Mouse (Mus musculus): ENCODE measurements around the gene Arhgap5. TPM values are rescaled to one million over a fixed set of nuclear protein-coding genes. Genes with fewer than 3 reads are reported as not detected.

Arhgap5 gene
- polyA plus RNA-seq (2016; fragmentation: Nextera tagmentation; extraction: Ambion mirVana) = 29.4 and 40.0 TPM in 2 replicates

DNA sequence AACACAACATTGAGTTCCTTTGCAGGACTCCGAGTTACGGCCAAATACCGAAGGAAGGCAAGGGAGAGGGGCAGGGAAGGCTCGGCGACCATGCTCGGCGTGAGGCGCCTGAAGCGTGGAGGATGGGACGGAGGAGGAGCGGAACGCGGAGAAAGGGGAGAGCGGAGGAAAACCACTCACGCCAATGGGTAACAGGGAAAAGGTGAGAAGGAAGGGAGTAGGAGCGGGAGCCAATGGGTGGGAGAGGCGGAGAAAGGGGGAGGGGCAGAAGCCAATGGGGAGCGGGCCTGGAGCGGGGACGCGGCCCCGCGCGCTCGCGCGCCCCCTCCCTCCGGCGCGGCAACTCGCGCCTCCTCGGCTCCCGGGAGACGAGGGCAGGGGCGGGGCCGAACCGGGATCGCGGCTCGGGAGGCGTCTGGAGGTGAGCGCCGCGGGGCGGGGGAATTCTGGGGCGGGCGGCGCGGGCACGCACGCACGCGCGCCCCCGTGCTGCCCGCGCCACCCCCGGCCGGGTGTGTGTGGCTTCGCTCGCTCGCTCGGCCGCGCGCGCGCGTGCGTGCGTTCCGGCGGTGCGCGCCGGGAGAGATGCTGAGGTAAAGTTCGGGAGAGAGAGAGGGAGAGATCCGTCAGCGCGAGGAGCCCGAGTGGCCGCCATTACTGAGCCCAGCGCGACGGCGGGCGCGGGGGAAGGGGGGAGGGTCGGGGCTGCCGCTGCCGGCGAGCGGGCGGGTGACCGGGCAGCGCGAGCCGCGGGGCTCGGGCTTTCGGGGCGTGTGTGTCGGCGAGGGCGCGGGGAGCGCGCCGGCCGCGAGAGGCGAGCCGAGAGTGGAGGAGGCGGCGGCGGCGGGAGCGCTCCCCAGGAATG, at the start of gene Arhgap5:
Gene Arhgap5, plus strand, starts transcription at position 517 of the 865 bp plus-strand sequence.
- Histone ChIP-seq H3K36me3 (peaks cover 7% of the 10 kb centered on the region; the same call in 1 of the 2 replicates), H3K27ac (peak within 1 kb of the TSS; percentile 99), H3K9me3 (no peaks in the 10 kb centered on the region), H3K4me3 (peak within 1 kb of the TSS; percentile 96), H3K27me3 (ENCODE audit: insufficient read depth, poor library complexity, severe bottlenecking) (no peaks in the 10 kb centered on the region), H3K4me1 (replicated peaks) (peaks cover 27% of the 10 kb centered on the region)
- DNase-seq (ENCODE audit: low spot score) = peak; percentile 96
- under 1% methylated on average over 118 of the region's 119 CpGs for WGBS

DNA sequence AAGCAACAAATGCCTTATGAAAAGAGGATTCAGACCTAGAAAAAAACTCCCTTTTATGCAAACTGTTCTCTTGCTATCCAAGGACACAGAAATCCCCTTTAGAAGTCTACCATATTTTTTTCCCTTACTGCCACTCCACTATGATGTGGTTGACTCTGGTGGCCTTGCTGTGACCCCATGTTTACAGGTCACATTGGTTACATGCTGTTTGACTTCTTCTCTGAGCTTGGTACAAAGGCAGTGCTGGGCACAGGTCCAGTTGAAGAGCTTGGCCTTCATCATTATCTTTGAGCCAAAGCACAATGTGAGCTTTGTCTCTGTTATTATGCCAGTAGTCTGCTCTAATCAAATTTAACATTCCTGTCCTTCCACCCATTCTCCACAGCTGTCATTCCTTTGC, 39.2 kb upstream of the Arhgap5 start:
- Histone ChIP-seq H3K4me1 (replicated peaks) (no peaks in the 10 kb centered on the region), H3K9me3 (no peaks in the 10 kb centered on the region), H3K27ac (no peak overlapping the region), H3K36me3 (no peaks in the 10 kb centered on the region), H3K27me3 (ENCODE audit: insufficient read depth, poor library complexity, severe bottlenecking) (no peaks in the 10 kb centered on the region), H3K4me3 (no peak overlapping the region)
- no peak for DNase-seq (ENCODE audit: low spot score)

DNA sequence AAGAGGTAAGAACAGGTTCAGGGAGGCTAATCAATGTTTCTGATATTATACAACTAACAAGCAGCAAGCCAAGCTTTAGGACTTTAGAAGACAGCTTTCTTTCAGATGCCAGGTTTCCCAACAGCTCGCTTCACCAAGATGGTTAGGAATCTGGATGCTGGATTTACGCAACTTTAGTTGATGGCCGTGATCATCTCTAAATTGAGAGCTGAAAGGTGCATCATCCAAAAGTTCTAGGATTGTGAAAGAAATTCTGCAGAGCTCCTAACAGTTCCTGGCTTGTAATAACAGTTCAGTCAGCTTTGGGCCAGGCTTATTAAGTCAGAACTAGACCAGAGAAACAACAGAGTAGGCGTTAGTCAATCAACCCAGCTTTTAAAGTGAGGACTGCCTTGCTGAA, 32.2 kb upstream of the Arhgap5 start:
- no peaks in the 10 kb centered on the region for H3K27me3 ChIP-seq (ENCODE audit: insufficient read depth, poor library complexity, severe bottlenecking)
- H3K4me3 ChIP-seq = no peak overlapping the region
- peaks cover 20% of the 10 kb centered on the region for H3K4me1 ChIP-seq (replicated peaks)
- DNase-seq (ENCODE audit: low spot score) = no peak
- 80% methylated on average over 4 of the region's 4 CpGs for WGBS
- H3K27ac ChIP-seq = no peak overlapping the region
- H3K36me3 ChIP-seq = no peaks in the 10 kb centered on the region
- H3K9me3 ChIP-seq = no peaks in the 10 kb centered on the region

DNA sequence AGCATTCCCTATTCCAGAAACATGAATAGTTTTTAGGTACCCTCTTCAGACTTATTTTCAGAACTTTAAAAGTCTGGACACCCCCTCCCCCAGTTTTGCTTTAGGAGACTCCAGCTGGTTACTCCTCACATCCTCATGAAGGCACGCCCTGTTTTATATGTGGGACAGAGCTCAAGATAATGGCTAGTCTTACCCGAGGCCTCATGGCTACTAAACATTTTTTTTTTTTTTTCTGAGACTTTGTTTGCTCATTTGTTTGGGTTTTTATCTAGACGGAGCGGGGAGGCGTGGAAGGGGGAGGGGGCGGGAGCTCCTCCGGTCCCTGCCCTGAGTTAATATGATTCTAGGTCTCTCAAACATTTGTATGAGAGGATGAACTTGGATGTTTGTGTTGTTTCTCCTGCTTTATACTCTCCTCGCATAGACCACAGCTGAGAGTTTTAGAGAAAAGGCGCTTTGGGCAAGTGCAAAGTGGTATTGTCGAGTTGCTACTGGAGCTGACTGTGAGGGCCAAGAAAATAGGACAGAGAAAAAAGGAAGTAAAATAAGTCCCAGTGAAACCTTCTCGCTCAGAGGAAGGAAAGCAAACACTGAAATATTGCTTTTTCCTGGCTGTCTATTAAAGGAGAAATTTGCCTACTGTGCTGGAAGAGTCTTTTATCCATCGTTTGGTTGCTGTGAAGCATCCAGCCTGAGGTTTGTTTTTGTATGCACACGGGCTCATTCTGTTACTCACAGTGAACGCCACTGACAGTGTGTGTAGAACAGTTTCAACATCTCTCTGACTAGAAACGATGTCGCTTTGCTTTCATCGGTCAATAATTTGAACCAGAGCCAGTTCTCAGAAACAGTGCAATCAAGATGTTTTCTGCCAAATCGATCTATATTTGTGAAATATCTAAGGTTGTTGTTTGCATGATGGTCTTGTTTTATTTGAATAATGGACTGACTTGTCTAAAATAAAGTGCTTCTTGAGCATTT, 29.5 kb upstream of the Arhgap5 start:
- Histone ChIP-seq H3K9me3 (no peaks in the 10 kb centered on the region), H3K4me3 (no peak overlapping the region), H3K27me3 (ENCODE audit: insufficient read depth, poor library complexity, severe bottlenecking) (no peaks in the 10 kb centered on the region), H3K27ac (peak overlapping the region; percentile 67), H3K36me3 (no peaks in the 10 kb centered on the region), H3K4me1 (replicated peaks) (peaks cover 20% of the 10 kb centered on the region)
- WGBS = 54% methylated on average over 18 of the region's 18 CpGs
- no peak for DNase-seq (ENCODE audit: low spot score)

DNA sequence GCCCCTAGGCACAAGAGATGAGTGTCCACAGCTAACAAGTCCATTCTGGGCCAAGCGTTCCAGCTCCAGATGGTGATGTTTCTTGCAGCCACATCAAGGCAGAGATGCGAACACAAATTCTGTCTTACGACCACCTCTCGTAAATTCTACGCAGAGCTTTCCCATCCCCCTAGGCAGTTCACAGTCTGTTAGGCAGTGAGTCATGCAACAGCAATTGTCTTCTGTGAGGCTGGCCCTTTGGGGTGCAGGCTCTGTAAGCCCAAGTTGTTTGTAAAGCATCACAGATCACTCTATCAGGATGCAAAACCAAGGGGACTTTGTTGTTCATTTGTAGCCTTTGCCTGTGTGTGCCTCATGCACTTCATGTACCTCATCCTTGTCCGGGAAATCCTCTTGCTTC, 27.7 kb upstream of the Arhgap5 start:
- no peaks in the 10 kb centered on the region for H3K27me3 ChIP-seq (ENCODE audit: insufficient read depth, poor library complexity, severe bottlenecking)
- WGBS = 66% methylated on average over 6 of the region's 6 CpGs
- no peaks in the 10 kb centered on the region for H3K9me3 ChIP-seq
- peaks cover 25% of the 10 kb centered on the region for H3K4me1 ChIP-seq (replicated peaks)
- no peak overlapping the region for H3K27ac ChIP-seq
- H3K4me3 ChIP-seq = no peak overlapping the region
- H3K36me3 ChIP-seq = no peaks in the 10 kb centered on the region
- no peak for DNase-seq (ENCODE audit: low spot score)

DNA sequence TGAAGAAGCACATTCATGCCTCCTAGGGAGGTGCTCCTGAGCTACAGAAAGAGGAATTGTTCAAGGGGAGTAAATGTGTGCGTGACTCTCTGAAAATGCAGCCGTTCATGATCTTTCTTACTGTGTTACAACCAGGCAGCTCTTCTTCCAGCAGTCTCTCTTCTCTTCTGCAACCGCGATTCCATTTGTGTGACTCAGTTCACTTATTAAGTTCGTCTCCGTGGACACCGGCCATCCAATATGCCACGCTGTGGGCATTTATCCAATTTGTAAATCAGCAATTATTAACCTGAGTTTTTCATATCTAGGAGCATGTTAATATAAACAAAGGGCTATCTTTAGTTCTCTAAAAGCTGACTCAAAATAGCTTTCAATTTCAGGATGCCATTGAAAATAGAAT, 25.2 kb upstream of the Arhgap5 start:
- H3K4me1 ChIP-seq (replicated peaks) = peaks cover 25% of the 10 kb centered on the region
- WGBS = 92% methylated on average over 8 of the region's 8 CpGs
- H3K9me3 ChIP-seq = no peaks in the 10 kb centered on the region
- no peaks in the 10 kb centered on the region for H3K27me3 ChIP-seq (ENCODE audit: insufficient read depth, poor library complexity, severe bottlenecking)
- DNase-seq (ENCODE audit: low spot score) = no peak
- no peak overlapping the region for H3K27ac ChIP-seq
- H3K36me3 ChIP-seq = no peaks in the 10 kb centered on the region
- H3K4me3 ChIP-seq = no peak overlapping the region

DNA sequence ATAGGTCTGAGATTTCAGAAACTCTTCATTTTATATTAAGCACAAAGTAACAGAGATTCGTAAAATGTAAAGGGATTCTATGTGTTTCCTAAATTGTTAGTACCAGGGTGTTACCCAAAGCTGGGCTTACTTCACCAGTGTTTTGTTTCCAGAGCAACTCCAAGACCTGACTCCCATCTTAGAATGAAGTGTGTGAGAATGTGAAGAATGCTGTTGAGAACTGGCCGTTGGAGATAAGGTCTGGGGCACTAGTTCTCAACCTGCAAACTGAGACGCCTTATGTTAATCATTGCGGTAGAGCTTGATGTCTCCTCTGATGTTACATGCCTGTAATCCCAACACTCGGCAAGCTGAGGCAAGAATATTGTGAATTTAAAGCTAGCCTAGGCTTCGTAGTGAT, 24.4 kb upstream of the Arhgap5 start:
- no peak overlapping the region for H3K27ac ChIP-seq
- H3K4me1 ChIP-seq (replicated peaks) = peaks cover 19% of the 10 kb centered on the region
- H3K9me3 ChIP-seq = no peaks in the 10 kb centered on the region
- H3K36me3 ChIP-seq = no peaks in the 10 kb centered on the region
- DNase-seq (ENCODE audit: low spot score) = no peak
- H3K27me3 ChIP-seq (ENCODE audit: insufficient read depth, poor library complexity, severe bottlenecking) = no peaks in the 10 kb centered on the region
- no peak overlapping the region for H3K4me3 ChIP-seq
- WGBS = 82% methylated on average over 6 of the region's 6 CpGs

DNA sequence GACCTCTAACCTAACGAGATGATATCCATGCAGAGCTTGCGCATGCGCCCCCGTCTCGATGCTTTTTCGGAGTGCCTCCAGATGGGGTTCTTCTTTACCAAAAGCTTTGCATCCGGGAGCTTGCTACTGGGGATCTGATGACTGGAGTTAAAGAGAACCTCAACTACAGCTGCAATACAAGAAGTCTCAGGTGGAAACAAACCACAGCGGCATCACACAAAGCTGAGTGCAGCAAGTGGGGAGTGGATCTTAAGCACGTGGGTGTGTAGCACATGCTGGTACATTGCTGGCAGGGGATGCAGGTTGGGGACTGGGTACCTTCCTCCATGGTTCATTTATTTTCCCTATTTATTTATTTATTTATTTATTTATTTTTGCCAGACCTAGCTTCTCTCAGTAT, 22.9 kb upstream of the Arhgap5 start:
- DNase-seq (ENCODE audit: low spot score) = no peak
- H3K36me3 ChIP-seq = no peaks in the 10 kb centered on the region
- peaks cover 8% of the 10 kb centered on the region for H3K4me1 ChIP-seq (replicated peaks)
- H3K27ac ChIP-seq = no peak overlapping the region
- H3K27me3 ChIP-seq (ENCODE audit: insufficient read depth, poor library complexity, severe bottlenecking) = no peaks in the 10 kb centered on the region
- no peak overlapping the region for H3K4me3 ChIP-seq
- 77% methylated on average over 9 of the region's 9 CpGs for WGBS
- H3K9me3 ChIP-seq = no peaks in the 10 kb centered on the region

DNA sequence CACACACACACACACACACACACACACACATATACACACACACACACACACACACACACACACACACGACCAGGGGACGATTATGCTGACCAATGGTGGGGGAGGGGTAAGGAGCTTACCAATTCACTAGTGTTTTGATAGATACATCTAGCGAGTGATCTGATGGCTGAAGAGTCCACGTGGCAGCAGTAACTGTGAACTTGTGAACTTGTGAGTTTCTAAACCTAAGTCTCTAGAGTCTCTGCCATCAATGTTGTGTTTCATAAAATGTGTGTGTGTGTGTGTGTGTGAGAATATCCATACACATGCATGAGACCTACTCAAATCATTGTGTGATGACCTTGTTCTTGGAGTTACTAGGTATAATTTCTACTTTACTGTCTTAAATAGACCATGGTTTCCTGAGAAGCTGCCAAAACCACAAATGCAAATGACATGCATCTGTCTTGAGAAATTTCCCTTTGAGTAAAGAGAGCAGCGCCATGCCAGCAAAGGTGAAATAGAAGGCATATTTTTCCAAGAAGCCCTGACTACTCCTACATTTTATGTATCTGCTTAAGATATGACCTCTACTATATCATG, 21.7 kb upstream of the Arhgap5 start:
- 0 out of 2 replicates have a peak, but pooled peaks cover 5% of the 10 kb centered on the region for H3K4me1 ChIP-seq (replicated peaks)
- no peaks in the 10 kb centered on the region for H3K36me3 ChIP-seq
- no peak for DNase-seq (ENCODE audit: low spot score)
- H3K9me3 ChIP-seq = no peaks in the 10 kb centered on the region
- 91% methylated on average over 5 of the region's 5 CpGs for whole genome bisulfite sequencing
- no peak overlapping the region for H3K4me3 ChIP-seq
- no peaks in the 10 kb centered on the region for H3K27me3 ChIP-seq (ENCODE audit: insufficient read depth, poor library complexity, severe bottlenecking)
- no peak overlapping the region for H3K27ac ChIP-seq

DNA sequence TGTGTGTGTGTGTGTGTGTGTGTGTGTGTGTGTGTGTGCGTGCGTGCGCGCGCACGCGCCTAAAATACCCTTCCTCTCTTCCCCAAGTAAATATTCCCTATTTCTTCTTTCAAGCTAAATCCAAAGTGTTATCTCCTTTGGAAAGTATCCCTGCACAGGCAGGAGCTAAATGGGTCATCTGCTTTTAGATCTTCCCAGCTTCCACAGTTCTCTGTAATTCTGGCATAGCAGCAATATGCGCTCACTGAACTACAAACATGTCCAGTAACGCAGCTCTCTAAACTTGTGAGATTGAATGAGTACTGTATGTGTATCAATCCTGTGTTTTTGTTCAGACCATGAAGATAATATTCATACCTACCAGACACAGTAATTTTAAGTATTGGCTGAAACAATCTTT, 20.6 kb upstream of the Arhgap5 start:
- 98% methylated on average over 9 of the region's 9 CpGs for WGBS

DNA sequence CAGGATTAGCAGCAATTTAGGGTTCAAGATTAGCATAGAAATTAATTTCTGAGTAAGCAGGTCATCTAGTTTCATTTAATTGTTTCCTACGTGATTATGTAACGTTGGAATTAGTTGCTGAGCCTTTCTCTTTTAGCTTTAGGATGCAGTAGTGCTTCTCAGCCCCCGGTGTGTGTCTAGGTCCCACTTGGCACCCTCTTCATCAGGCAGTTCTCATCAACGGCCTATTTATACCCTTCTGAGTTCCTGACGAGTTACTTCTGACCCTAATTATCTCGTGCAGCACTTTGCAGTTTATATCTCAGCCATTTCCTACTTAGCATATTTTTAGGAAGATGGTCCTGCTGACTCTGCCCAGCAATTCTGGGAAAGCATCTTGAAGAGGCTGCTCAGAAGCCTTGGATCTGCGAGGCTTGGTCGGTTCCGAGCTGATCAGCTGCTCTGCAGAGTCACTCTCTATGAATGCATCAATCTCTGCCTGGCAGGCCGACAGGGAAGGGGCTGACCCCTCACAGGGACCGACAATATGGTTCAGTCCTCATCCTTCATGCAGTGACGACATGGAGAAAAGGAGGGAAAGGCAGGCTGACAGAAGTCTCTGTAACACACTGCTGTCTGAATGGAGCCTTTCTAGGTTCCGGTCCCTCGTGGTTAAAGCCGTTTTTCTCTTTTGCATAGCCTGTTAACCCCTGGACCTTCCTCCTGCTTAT, 15.4 kb upstream of the Arhgap5 start:
- H3K36me3 ChIP-seq = no peaks in the 10 kb centered on the region
- H3K4me3 ChIP-seq = no peak overlapping the region
- peak; percentile 56 for DNase-seq (ENCODE audit: low spot score)
- 39% methylated on average over 15 of the region's 15 CpGs for WGBS
- no peaks in the 10 kb centered on the region for H3K9me3 ChIP-seq
- H3K4me1 ChIP-seq (replicated peaks) = peaks cover 9% of the 10 kb centered on the region
- H3K27me3 ChIP-seq (ENCODE audit: insufficient read depth, poor library complexity, severe bottlenecking) = 0 out of 2 replicates have a peak, but pooled peaks cover 3% of the 10 kb centered on the region
- H3K27ac ChIP-seq = no peak overlapping the region

More for the DNA sequence above, 20.6 kb upstream of the Arhgap5 start:
- Histone ChIP-seq H3K27me3 (ENCODE audit: insufficient read depth, poor library complexity, severe bottlenecking) (0 out of 2 replicates have a peak, but pooled peaks cover 3% of the 10 kb centered on the region), H3K9me3 (no peaks in the 10 kb centered on the region), H3K4me1 (replicated peaks) (peaks cover 5% of the 10 kb centered on the region), H3K27ac (no peak overlapping the region), H3K4me3 (no peak overlapping the region), H3K36me3 (no peaks in the 10 kb centered on the region)
- DNase-seq (ENCODE audit: low spot score) = no peak

DNA sequence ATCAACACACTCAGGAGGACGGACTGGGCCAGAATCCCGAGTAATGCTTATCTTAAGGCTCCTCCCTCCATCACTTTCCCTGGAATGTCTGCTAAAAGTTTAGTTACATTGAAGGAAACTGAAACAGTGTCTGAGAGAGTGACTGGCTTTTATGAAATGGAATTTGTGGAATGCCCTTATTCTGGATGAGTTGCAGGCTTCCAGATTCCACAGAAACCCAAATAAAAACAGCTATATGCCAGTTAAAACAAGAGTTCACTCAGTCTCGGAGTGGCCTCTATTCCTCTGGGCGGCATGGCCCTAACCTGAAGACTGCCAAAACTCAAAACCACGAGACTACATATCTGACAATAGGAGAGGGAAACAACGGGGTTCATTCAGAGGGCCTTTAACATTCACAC, 10.5 kb upstream of the Arhgap5 start:
- no peak overlapping the region for H3K4me3 ChIP-seq
- no peaks in the 10 kb centered on the region for H3K9me3 ChIP-seq
- DNase-seq (ENCODE audit: low spot score) = no peak
- H3K27me3 ChIP-seq (ENCODE audit: insufficient read depth, poor library complexity, severe bottlenecking) = no peaks in the 10 kb centered on the region
- no peak overlapping the region for H3K27ac ChIP-seq
- WGBS = 62% methylated on average over 6 of the region's 6 CpGs
- no peaks in the 10 kb centered on the region for H3K36me3 ChIP-seq
- peaks cover 8% of the 10 kb centered on the region for H3K4me1 ChIP-seq (replicated peaks)

All from hindbrain, embryonic 10.5 days (tissue).